Mouse (Mus musculus) regulatory T cell (primary cell): Measurements from ENCODE around the gene Sp100.
"Not testable (repeated sequence)": the region's sequence is repeated elsewhere in the genome, so short reads cannot be mapped to it uniquely, and the experiment has no call there.

Source experiments
- in situ Hi-C: fragments of 300-600 bp; cut with MboI, MseI; formaldehyde crosslinking; loops from one replicate; pipeline ENCODE4 v1.15.1; 2025; ENCODE audit warnings: high pct_unique_total_duplicates

Gene Sp100

GRCm38 (mm10) chr1:85649881-85650280, at the start of gene Sp100:
Gene Sp100 (plus strand): TSS chr1:85649988.
- in situ Hi-C loops = loop anchor here (10.0 kb wide), 1 partner anchor 325 kb away; no protein-coding TSS in a partner anchor

GRCm38 (mm10) chr1:85600078-85600477, 49.7 kb upstream of the Sp100 start, which contains the start of gene Sp140:
Gene Sp140 (plus strand): TSS chr1:85600378.
- in situ Hi-C loops = not testable (repeated sequence)

GRCm38 (mm10) chr1:85600794-85601193, 49.0 kb upstream of the Sp100 start:
- in situ Hi-C loops = not testable (repeated sequence)

GRCm38 (mm10) chr1:85604341-85604740, 45.4 kb upstream of the Sp100 start:
- in situ Hi-C loops = not testable (repeated sequence)

- in situ Hi-C loops = not testable (repeated sequence)
Observed at GRCm38 (mm10) chr1:85608361-85608760, 41.4 kb upstream of the Sp100 start.

- in situ Hi-C loops = not testable (repeated sequence)
Observed at GRCm38 (mm10) chr1:85610581-85610980, 39.2 kb upstream of the Sp100 start.

- in situ Hi-C loops = not testable (repeated sequence)
Observed at GRCm38 (mm10) chr1:85615096-85615495, 34.7 kb upstream of the Sp100 start.

- in situ Hi-C loops = not testable (repeated sequence)
Observed at GRCm38 (mm10) chr1:85615819-85616218, 34.0 kb upstream of the Sp100 start.

GRCm38 (mm10) chr1:85617161-85617560, 32.6 kb upstream of the Sp100 start:
- in situ Hi-C loops = not testable (repeated sequence)

- in situ Hi-C loops = not testable (repeated sequence)
Observed at GRCm38 (mm10) chr1:85618689-85619088, 31.1 kb upstream of the Sp100 start.

- in situ Hi-C loops = loop anchor here (5.0 kb wide), 1 partner anchor 565 kb away; no protein-coding TSS in a partner anchor
Observed at GRCm38 (mm10) chr1:85636936-85637335, 12.9 kb upstream of the Sp100 start.

- in situ Hi-C loops = loop anchor here (5.0 kb wide), 1 partner anchor 566 kb away; no protein-coding TSS in a partner anchor
Observed at GRCm38 (mm10) chr1:85638144-85638543, 11.6 kb upstream of the Sp100 start.

- in situ Hi-C loops = not testable (repeated sequence)
Observed at GRCm38 (mm10) chr1:85650524-85650923, 736 bp downstream of the Sp100 start.

GRCm38 (mm10) chr1:85651770-85652275, 2.0 kb downstream of the Sp100 start:
- in situ Hi-C loops = not testable (repeated sequence)

GRCm38 (mm10) chr1:85657211-85657610, 7.4 kb downstream of the Sp100 start:
- in situ Hi-C loops = not testable (repeated sequence)

- in situ Hi-C loops = no loop called here
Observed at GRCm38 (mm10) chr1:85664266-85664665, 14.5 kb downstream of the Sp100 start.

- in situ Hi-C loops = loop anchor here (5.0 kb wide), 1 partner anchor 57 kb away; no protein-coding TSS in a partner anchor
Observed at GRCm38 (mm10) chr1:85680226-85680625, 30.4 kb downstream of the Sp100 start.

- in situ Hi-C loops = no loop called here
Observed at GRCm38 (mm10) chr1:85686666-85687065, 36.9 kb downstream of the Sp100 start.

GRCm38 (mm10) chr1:85687346-85687745, 37.6 kb downstream of the Sp100 start:
- in situ Hi-C loops = no loop called here

- in situ Hi-C loops = no loop called here
Observed at GRCm38 (mm10) chr1:85690544-85690943, 40.8 kb downstream of the Sp100 start.

GRCm38 (mm10) chr1:85692281-85692680, 42.5 kb downstream of the Sp100 start:
- in situ Hi-C loops = no loop called here

GRCm38 (mm10) chr1:85693280-85693679, 43.5 kb downstream of the Sp100 start:
- in situ Hi-C loops = no loop called here

- in situ Hi-C loops = no loop called here
Observed at GRCm38 (mm10) chr1:85695646-85696045, 45.9 kb downstream of the Sp100 start.
